Mouse (Mus musculus) neutrophil, adult 5-6 weeks (primary cell): ENCODE data around the gene Gm2035. TPM values are rescaled to one million over a fixed set of nuclear protein-coding genes. Genes with fewer than 3 reads are reported as not detected.
"Not testable (repeated sequence)": the region's sequence is repeated elsewhere in the genome, so short reads cannot be mapped to it uniquely, and the experiment has no call there.

Experiments
- ATAC-seq: fragments of 151-379, 151-347 bp; 2 replicates; pipeline ENCODE4 v1.8.0; 2017; ENCODE audit warnings: mild to moderate bottlenecking, moderate TSS enrichment; ENCODE audit not compliant: insufficient number of reproducible peaks, poor library complexity, low FRiP score, severe bottlenecking; ENCODE audit errors: extremely low read depth
- total RNA-seq: library from RNA; stranded (forward); fragments of 200-1000 nt; gene quantifications from 2 replicates; pipeline ENCODE4 v1.2.3, GENCODE M21; 2017

Gene Gm2035
- total RNA-seq = not detected in 2 replicates

- not testable (repeated sequence) for ATAC-seq
These were observed at the start of gene Gm2035 for GRCm38 (mm10) chr12:87919721-87920120. TSS of gene Gm2035 (minus strand) at chr12:87919857.

GRCm38 (mm10) chr12:87953780-87954179 is 34.1 kb upstream of the Gm2035 start, which contains the start of gene Gm2042:
TSS of gene Gm2042 (plus strand) at chr12:87954080.
- not testable (repeated sequence) for ATAC-seq

- ATAC-seq = not testable (repeated sequence)
These were observed 24.6 kb downstream of the Gm2035 start, which contains the start of gene Gm2022 for GRCm38 (mm10) chr12:87895070-87895469. TSS of gene Gm2022 (plus strand) at chr12:87895370.

GRCm38 (mm10) chr12:87873772-87874171 is 45.9 kb downstream of the Gm2035 start, which contains the start of gene Gm2016:
TSS of gene Gm2016 (plus strand) at chr12:87874072.
- not testable (repeated sequence) for ATAC-seq

Other genes with a start within 250 kb of the Gm2035 start
- not detected in 2 replicates for gene Gm21319, start 144.1 kb downstream of the Gm2035 start, total RNA-seq
- gene Gm21936, start 124.3 kb downstream of the Gm2035 start, total RNA-seq = not detected in 2 replicates
- not detected in 2 replicates for gene BB287469, start 103.3 kb downstream of the Gm2035 start, total RNA-seq
- gene Gm2001, start 77.5 kb downstream of the Gm2035 start, total RNA-seq = not detected in 2 replicates
- not detected in 2 replicates for gene Gm2016, start 45.8 kb downstream of the Gm2035 start, total RNA-seq
- not detected in 2 replicates for gene Gm2022, start 24.5 kb downstream of the Gm2035 start, total RNA-seq
- not detected in 2 replicates for gene Gm2042, start 34.2 kb upstream of the Gm2035 start, total RNA-seq
- gene Gm2075, start 92.0 kb upstream of the Gm2035 start, total RNA-seq = not detected in 2 replicates
- not detected in 2 replicates for gene Gm6803, start 98.9 kb upstream of the Gm2035 start, total RNA-seq
- not detected in 2 replicates for gene Gm2056, start 107.1 kb upstream of the Gm2035 start, total RNA-seq
- not detected in 2 replicates for gene Gm16368, start 163.8 kb upstream of the Gm2035 start, total RNA-seq